Mouse (Mus musculus): ENCODE data around the gene Bcl11a.
"Not testable (repeated sequence)": the region's sequence is repeated elsewhere in the genome, so short reads cannot be mapped to it uniquely, and the experiment has no call there.

Gene Bcl11a

DNA sequence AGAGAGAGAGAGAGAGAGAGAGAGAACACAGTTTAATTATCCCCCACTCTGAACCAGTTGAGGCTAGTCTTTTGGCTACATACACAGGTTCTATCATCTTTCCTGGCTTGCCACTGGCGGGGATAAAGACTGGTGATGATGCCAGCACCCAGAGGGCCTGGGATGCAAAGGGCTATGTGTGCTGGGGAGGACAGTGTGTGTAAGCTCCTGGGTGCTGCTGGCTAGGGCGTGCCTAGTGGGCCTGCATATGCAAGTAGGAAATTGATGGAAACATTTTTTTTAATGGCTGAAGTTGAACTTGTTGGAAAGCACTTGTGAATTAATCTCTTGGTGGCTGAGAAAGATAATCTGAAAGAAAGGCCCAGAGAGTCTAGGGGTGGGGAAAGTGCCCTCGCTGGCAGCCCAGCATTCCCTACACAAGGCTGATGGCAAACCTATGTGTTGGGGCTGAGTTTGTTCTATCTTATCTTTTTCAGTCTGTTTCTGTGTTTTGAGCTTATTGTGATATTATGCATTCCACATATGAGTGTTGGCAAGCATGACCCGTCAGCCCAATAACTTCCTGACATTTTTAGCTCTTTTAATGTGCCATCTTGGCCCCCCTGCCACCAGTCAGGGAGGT lies 22.7 kb downstream of the Bcl11a start:
- DNase-seq (ENCODE audit: low spot score): no peak

- no peak for DNase-seq (ENCODE audit: low spot score)
Observed at GRCm38 (mm10) chr11:24101625-24102024, 23.8 kb downstream of the Bcl11a start.

- no peak for DNase-seq (ENCODE audit: low spot score)
Observed at GRCm38 (mm10) chr11:24102372-24102771, 24.5 kb downstream of the Bcl11a start.

- DNase-seq (ENCODE audit: low spot score): no peak
Observed at GRCm38 (mm10) chr11:24103128-24103742, 25.4 kb downstream of the Bcl11a start.

DNA sequence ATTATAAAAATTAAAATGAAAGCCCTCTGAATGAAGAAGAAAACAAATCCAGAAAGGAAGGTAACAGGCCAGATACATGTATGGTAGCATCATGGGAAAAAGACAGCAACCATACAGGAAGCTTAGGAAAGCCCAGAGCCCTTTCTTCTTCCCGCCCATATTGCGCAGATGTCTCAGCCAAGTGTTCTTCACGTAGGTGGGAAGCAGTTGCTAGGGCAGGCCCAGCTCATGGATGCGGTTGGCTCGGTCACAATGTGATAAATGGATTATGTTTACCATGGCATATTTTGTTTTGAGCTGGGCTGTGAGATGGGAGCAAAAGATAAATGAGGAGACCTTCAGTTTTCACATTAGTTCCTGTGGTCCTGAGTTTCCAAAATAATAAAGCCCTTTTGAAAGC lies 29.6 kb downstream of the Bcl11a start:
- no peak for DNase-seq (ENCODE audit: low spot score)

DNA sequence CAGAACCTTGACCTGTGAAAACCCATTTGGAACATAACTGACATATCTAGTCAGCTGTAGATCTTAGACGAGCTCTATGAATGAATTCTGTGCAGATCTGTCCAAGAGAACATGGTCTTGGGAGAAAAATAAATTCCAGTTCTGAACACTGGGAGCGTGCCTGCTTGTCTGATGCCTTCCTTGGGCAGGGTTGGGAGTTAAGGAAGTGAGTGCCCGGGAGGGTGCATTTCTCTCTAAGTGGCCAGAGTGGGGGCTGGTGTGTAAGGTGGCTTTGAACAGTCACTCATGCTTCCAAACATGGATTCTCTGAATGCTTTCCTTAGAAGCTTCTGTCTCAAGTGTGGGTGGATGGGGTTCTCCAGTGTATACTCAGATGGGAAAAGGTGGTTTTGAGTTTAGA lies 31.1 kb downstream of the Bcl11a start:
- DNase-seq (ENCODE audit: low spot score): no peak

DNA sequence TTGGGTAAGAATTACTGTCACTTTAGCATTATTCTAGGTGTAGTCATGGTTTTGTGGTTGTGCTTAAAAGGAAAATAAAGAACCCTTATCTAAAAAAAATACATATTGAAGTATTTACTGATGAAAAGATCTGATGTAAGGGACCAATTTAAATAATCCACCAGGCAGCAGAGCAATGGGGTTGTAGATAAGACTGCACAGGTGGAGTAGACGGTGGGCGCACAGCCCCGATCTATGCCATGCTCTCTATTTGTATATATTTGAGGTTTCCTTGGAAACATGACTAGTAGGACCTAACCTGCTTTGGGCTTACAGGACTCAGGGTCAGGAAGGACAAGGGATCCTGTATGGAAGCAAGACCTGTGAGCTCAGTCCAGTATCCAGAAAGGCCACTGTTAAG lies 31.5 kb downstream of the Bcl11a start:
- DNase-seq (ENCODE audit: low spot score): no peak

DNA sequence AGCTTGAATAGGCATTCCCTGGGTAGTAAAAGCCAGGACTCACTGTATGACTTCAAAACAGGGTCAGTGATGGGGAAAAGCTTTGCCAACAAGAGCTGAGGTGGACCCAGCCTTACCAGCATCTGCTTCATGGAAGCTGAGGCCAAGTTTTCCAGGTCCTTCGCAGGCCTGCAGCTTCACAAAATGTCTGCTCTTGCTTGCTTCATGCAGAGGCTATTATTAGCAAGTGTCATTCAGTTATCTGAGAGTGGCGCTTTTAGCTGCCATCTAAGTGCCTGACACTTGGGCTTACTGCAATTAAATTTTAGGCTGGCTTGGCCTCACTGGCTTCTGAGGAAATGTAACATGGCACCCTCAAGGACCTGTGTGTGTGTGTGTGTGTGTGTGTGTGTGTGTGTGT lies 32.3 kb downstream of the Bcl11a start:
- DNase-seq (ENCODE audit: low spot score): no peak

DNA sequence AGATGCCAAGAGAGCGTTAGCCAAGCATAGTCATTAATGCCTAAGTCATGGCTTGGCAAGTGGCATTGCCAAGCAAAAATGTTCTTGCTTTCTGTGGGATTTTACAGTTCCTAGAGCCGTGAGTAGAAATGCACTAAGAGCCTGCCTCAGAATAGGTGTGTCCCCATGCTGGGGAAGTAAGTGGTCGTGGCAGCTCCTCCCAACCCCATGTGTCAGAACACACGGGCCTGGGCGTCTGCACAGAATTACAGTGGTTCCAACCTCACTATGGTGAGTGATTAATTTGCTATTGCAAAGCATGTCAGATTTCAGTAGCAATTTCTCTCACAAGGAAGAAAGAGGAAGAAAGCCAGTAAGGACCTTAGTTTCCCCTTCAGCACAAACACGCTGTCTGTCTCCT lies 33.9 kb downstream of the Bcl11a start:
- no peak for DNase-seq (ENCODE audit: low spot score)

DNA sequence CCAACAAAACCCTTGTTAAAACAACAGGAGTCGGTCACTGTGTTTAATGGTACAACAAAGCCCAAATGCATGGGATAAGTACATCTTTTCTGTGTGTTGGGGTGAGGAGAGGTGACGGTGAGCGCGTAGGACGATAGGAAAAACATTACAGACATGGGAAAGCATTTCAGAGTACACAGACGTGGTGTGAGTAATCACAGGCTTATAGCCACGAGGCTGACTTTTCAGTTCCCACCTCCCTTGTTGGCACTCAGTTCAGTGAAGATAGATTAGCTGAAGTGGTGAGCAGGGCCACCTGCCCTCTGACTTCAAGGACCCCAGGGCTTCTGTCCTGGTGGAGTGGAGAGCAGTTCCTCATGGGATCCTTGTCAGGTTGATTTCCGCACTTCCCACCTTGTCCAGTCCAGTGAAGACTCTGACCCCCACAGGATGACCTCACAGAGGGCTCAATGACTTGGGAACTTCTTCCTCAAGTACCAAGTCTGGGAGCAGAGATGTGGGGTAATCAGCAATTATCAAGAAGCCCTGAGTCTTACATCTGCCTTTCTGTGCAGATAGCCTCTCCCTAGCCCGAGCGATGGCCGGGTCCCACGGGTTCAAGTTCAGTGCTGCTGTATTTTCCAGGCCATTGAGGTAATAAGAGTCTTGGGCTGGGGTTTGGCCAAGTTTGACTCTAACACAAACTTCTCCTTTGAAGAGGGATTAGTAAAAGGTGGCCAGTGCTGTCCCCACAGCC lies 37.3 kb downstream of the Bcl11a start:
- no peak for DNase-seq (ENCODE audit: low spot score)

DNA sequence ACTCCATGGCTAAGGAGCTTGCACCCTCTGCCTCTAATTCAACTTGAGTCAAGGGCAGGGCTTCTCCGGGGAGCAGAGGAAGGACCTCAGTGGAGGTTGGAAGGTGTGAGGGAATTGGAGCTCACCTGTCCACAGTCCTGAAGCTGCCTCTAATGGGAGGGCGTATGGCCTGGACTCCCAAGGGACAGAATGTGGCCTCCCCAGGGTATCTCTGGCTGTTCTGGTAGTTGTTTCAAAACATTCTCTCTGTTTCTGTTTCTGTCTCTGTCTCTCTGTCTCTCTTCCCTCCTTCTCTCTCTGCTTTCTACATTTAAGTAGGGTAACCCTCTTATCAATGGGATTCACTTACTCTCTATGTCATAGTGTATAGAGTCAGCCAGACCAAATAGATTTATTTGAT lies 38.2 kb downstream of the Bcl11a start:
- no peak for DNase-seq (ENCODE audit: low spot score)

- no peak for DNase-seq (ENCODE audit: low spot score)
Observed at GRCm38 (mm10) chr11:24116582-24117318, 38.9 kb downstream of the Bcl11a start.

DNA sequence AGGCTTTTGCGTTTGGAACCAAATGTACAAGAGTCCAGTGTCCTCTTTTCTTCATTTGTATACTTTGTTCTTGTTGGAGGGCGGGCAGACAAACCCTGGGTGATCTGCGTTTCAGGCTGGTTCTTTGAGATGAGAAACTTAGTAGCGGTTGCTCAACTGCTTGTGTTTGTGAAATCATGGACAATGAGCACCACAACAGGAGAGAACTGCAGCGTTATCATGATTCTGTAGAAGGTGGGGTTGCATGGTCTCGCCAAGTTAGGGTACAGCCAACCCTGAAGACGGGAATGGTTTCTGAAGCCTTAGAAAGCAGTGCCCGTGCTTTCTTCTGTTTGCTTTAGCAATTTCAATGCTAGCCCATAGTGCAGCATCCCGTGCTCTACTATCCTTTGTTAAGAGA lies 43.3 kb downstream of the Bcl11a start:
- no peak for DNase-seq (ENCODE audit: low spot score)

DNA sequence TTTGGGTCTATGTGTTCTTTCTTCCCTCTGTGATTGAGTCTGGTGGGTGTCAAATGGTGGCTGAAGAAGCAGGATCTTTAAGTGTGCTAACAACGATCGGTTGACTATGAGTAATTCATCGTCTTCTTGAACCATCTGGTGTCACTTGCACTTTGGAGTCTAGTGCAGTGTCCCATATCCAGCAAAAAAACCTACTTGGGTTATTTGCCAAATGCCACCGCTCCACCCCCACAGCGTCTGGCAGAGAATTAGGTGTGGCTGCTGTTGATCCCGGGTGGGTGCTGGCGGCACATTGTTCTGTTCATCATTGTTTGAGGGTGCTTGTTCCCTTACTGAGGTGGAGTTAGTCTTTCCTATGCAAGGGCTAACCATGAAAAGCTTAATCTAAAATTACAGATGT lies 45.0 kb downstream of the Bcl11a start:
- DNase-seq (ENCODE audit: low spot score): no peak

- no peak for DNase-seq (ENCODE audit: low spot score)
Observed at GRCm38 (mm10) chr11:24123991-24124390, 46.1 kb downstream of the Bcl11a start.

DNA sequence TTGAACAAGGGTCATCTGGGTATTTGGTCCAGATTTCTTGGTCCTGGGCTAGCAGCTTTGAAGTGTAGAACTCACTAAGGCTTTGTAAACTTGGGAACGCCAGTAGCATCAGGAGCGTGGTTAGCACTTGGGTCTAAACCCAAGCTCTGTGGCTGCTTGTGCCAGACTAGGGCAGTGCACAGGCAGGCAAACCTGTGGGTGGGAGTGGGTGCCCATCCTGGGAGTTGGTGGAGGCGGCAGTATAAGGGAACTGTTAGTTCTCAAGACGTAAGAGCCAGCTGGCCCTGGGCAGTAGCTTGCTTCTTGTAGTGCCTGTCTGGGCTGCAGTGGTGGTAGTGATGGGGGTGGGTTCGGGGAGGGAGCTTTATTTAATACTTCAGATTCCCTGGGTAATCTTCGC lies 47.2 kb downstream of the Bcl11a start:
- DNase-seq (ENCODE audit: low spot score): no peak

DNA sequence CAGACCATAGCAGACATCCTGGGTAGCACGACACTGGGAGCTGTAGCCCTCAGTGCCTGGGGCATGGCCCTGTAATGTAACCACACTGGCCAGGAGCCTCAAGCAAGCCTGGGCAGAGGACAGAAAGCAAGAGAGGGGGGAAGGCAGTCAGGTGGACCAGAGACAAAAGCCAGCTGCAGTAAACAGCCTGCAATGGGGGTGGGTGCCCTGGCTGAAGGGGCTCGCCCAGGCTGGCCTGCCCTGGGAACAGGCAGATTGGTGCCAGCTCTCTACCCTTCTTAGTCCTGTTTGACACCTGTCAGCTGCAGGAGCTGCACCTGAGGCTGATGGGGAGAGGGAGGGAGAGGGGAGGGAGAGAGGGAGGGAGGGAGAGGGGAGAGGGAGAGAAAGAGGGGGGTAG lies 50.1 kb downstream of the Bcl11a start:
- no peak for DNase-seq (ENCODE audit: low spot score)

DNA sequence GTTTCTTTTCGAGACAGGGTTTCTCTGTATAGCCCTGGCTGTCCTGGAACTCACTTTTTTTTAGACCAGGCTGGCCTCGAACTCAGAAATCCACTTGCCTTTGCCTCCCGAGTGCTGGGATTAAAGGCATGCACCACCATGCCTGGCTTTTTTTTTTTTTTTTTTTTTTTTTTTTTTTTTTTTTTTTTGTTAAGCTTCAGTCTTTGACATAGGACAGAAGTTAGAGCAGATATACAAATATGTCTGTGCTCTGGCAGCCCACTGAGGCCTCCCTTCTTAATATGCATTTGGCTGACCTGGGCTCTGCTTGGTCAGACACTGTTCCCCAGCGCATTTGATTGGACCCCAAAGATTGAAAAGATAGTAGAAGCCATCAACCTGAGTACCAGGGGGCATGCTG lies 51.0 kb downstream of the Bcl11a start:
- DNase-seq (ENCODE audit: low spot score): not testable (repeated sequence)

DNA sequence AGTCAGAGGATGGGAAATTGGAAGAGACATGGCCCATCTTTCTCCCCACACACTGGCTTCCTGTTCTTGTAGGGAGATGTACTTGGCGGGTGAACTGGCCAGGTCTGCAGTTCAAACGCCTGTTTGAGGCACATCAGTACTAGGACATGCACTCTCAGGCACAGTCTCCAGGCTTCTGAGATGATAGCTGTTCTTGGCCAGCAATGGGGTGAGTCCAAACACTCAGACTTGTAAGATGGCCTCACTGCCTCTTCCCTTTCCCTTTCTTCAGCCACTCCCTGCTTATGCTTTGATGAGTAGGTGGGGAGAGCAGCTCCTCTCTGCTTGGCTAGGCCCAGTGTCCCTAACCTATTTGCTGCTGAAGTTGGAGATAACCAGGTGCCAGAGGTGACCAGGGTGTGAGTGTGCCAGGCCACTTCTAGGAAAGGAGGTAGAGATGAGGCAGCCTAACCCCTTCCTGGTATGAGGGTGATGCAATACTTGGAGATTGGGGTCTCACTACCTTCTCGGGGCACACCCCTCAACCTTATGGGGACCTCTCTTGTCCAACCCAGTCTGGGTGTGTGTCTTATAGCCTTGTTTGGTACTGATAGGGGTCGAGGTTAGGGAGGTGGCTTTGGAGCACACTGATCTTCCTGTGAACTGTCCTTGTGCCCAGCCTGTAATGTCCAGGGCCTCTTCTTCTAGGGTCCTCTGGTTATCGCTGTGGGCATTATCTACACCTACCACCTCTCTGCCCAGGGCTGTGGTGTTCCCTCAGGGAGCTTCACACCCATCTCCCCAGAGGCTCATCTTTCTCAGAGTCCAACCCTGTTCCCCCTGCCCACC lies 51.7 kb downstream of the Bcl11a start:
- no peak for DNase-seq (ENCODE audit: low spot score)

- no peak for DNase-seq (ENCODE audit: low spot score)
Observed at GRCm38 (mm10) chr11:24130186-24130760, 52.4 kb downstream of the Bcl11a start.

GRCm38 (mm10) chr11:24131818-24132217 lies 54.0 kb downstream of the Bcl11a start:
- DNase-seq (ENCODE audit: low spot score): peak; percentile 56

DNA sequence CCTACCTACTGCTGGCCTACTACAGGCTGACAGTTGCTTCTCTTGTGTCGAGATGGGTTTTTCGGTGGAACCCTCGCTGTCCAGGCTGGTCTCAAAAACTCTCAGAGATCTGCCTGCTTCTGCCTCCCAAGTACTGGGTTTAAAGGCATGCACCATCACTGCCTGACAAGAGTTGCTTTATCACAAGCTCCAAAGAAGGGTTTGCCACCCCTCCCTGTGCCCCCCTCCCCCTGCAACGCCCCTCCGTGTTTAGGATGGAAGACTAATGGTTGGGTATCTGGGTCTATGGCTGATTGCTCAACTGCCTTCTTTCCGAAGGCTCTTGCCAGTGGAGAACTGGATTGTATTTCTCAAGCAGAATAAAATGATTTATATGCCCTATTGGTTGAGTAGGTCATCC lies 54.5 kb downstream of the Bcl11a start:
- no peak for DNase-seq (ENCODE audit: low spot score)
